Mouse (Mus musculus) liver, embryonic 11.5 days (tissue): ENCODE measurements around the gene Syngr2. TPM values are rescaled to one million over a fixed set of nuclear protein-coding genes. Genes with fewer than 3 reads are reported as not detected.

Source experiments
- ATAC-seq: fragments of 200-750 bp; cut with Nextera tagmentation; replicated peaks from 2 replicates; pipeline ENCODE4 v1.8.0; 2017; ENCODE audit warnings: moderate number of reproducible peaks, mild to moderate bottlenecking, moderate TSS enrichment, moderate library complexity; ENCODE audit not compliant: low FRiP score
- DNase-seq: peaks from one replicate; pipeline ENCODE4 v3.0.0-alpha.2; 2017; ENCODE audit warnings: low spot score
- H3K27ac ChIP-seq: fragments of 300-500 bp; sonication (generic); 2 replicates; pipeline ENCODE4 v1.5.1; 2014; ENCODE audit warnings: mild to moderate bottlenecking, low read depth, low read length, control low read depth
- H3K27me3 ChIP-seq: fragments of 300-500 bp; sonication (generic); replicated peaks from 2 replicates; pipeline ENCODE4 v1.6.1; 2014; ENCODE audit warnings: low read length, mixed read lengths; ENCODE audit not compliant: control insufficient read depth, insufficient read depth
- H3K36me3 ChIP-seq: fragments of 300-500 bp; sonication (generic); 2 replicates; pipeline ENCODE4 v1.6.1; 2014; ENCODE audit warnings: mild to moderate bottlenecking, low read length, moderate library complexity, mixed read lengths; ENCODE audit not compliant: control insufficient read depth, insufficient read depth
- H3K4me1 ChIP-seq: fragments of 300-500 bp; sonication (generic); replicated peaks from 2 replicates; pipeline ENCODE4 v1.6.1; 2014; ENCODE audit warnings: low read length, mixed read lengths; ENCODE audit not compliant: control insufficient read depth, insufficient read depth
- H3K4me2 ChIP-seq: fragments of 300-500 bp; sonication (generic); 2 replicates; pipeline ENCODE4 v1.6.1; 2014; ENCODE audit warnings: mild to moderate bottlenecking, control low read depth, moderate library complexity
- H3K4me3 ChIP-seq: fragments of 300-500 bp; sonication (generic); 2 replicates; pipeline ENCODE4 v1.5.1; 2014; ENCODE audit warnings: low read depth, low read length, control low read depth
- H3K9ac ChIP-seq: fragments of 300-500 bp; sonication (generic); 2 replicates; pipeline ENCODE4 v1.6.1; 2014; ENCODE audit warnings: low read depth, low read length, control low read depth
- H3K9me3 ChIP-seq: fragments of 300-500 bp; sonication (generic); 2 replicates; pipeline ENCODE4 v1.6.1; 2016; ENCODE audit warnings: low read length, inconsistent platforms, mixed read lengths; ENCODE audit not compliant: control insufficient read depth
- WGBS: fragments of 180-500 bp; shearing (Covaris S2); extraction: QIAGEN DNeasy Blood & Tissue Kit; methylation state at CpG from one replicate; pipeline ENCODE4 v1.1.7; 2014; 5-methylcytosine and 5-hydroxymethylcytosine counted together
- polyA plus RNA-seq: library from polyadenylated mRNA; unstranded; fragments of >200 nt; fragmentation: Nextera tagmentation; extraction: Ambion mirVana; gene quantifications from 2 replicates; pipeline ENCODE4 v1.2.1, GENCODE M21; 2014

Gene Syngr2
- polyA plus RNA-seq, 1 experiment from 2014 or later: 92.1 TPM

GRCm38 (mm10) chr11:117823411-117823810 is 13.9 kb downstream of the Syngr2 start:
- peak overlapping the region; percentile 68 for H3K4me3 ChIP-seq
- no peaks in the 10 kb centered on the region for H3K9me3 ChIP-seq
- ATAC-seq (no peak), DNase-seq (no peak)
- H3K36me3 ChIP-seq: peaks cover 36% of the 10 kb centered on the region
- H3K27ac ChIP-seq: peak overlapping the region; percentile 11; the same call in 1 of the 2 replicates
- H3K4me2 ChIP-seq: peak overlapping the region; percentile 98
- no peaks in the 10 kb centered on the region for H3K27me3 ChIP-seq
- peak overlapping the region; percentile 97; the same call in 1 of the 2 replicates for H3K9ac ChIP-seq
- WGBS: 93% methylated on average over 6 of the region's 6 CpGs
- peaks cover 38% of the 10 kb centered on the region for H3K4me1 ChIP-seq

DNA sequence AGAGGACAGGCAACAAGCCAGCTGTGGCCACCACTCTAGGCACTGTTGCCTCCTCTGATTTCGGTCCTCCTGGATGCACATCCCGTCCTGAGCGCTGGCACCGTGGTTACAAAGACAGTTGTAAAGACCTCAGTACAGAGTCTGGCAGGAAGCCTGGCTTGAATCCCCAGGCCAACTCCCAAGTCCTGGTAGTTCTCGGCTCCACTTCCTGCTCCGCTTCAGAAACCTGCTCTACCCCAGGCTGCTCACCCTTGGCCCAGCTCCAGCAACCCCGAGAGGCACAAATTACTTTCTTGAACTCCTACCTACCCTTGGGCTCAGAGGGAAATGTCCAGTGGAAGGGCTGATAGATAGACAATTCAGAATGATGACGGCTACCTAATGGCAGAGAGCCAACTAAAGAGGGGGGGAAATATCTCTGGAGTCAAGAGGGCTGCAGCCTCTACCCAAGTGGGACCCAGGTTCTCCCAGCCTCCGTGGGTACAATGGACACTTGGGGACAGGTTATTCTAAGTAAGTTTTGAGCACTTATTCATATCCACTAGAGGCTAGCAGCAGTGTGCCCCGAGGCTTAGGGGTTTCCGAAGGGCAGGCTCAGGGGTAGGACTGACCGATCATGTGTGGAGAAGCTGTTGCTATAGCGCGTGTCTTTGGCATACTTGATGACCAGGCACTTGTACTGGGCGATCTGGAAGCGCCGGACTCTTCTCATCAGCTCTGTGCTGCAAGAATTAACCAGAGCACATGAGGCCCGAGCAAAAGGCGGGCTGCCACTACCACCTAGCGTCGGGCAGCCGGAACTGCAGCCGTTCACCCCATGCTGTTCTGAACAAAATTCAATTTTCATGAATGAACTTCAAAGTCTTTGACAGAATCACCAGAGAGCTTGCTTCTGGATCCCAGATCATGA is 14.8 kb downstream of the Syngr2 start:
- Histone ChIP-seq H3K9me3 (no peaks in the 10 kb centered on the region), H3K36me3 (peaks cover 30% of the 10 kb centered on the region), H3K4me3 (peak overlapping the region; percentile 68), H3K4me1 (peaks cover 48% of the 10 kb centered on the region), H3K27me3 (no peaks in the 10 kb centered on the region), H3K27ac (peak overlapping the region; percentile 95), H3K9ac (peak overlapping the region; percentile 97), H3K4me2 (peak overlapping the region; percentile 98)
- ATAC-seq: peak; percentile 59
- WGBS: 20% methylated on average over 23 of the region's 23 CpGs
- peak; percentile 80 for DNase-seq

- under 1% methylated on average over 34 of the region's 34 CpGs for WGBS
- Histone ChIP-seq H3K27ac (peak within 1 kb of the TSS; percentile 95), H3K27me3 (no peaks in the 10 kb centered on the region), H3K4me3 (peak within 1 kb of the TSS; percentile 68), H3K36me3 (peaks cover 30% of the 10 kb centered on the region), H3K4me2 (peak within 1 kb of the TSS; percentile 98), H3K9me3 (no peaks in the 10 kb centered on the region), H3K4me1 (peaks cover 60% of the 10 kb centered on the region), H3K9ac (peak within 1 kb of the TSS; percentile 97)
- DNase-seq: peak; percentile 83
- ATAC-seq: peak; percentile 61
Observed at GRCm38 (mm10) chr11:117825333-117826101, 16.0 kb downstream of the Syngr2 start, which contains the start of the genes Afmid and Tk1. TSS of gene Afmid (plus strand) at chr11:117825924. TSS of gene Tk1 (minus strand) at chr11:117826092.

- H3K4me1 ChIP-seq: peaks cover 66% of the 10 kb centered on the region
- H3K9ac ChIP-seq: peak overlapping the region; percentile 97
- H3K27ac ChIP-seq: peak overlapping the region; percentile 95
- peaks cover 26% of the 10 kb centered on the region for H3K36me3 ChIP-seq
- no peaks in the 10 kb centered on the region for H3K9me3 ChIP-seq
- WGBS: 30% methylated on average over 5 of the region's 5 CpGs
- DNase-seq: no peak
- peak overlapping the region; percentile 68 for H3K4me3 ChIP-seq
- no peaks in the 10 kb centered on the region for H3K27me3 ChIP-seq
- peak overlapping the region; percentile 98 for H3K4me2 ChIP-seq
- ATAC-seq: no peak
Observed at GRCm38 (mm10) chr11:117826164-117826563, 16.7 kb downstream of the Syngr2 start.

DNA sequence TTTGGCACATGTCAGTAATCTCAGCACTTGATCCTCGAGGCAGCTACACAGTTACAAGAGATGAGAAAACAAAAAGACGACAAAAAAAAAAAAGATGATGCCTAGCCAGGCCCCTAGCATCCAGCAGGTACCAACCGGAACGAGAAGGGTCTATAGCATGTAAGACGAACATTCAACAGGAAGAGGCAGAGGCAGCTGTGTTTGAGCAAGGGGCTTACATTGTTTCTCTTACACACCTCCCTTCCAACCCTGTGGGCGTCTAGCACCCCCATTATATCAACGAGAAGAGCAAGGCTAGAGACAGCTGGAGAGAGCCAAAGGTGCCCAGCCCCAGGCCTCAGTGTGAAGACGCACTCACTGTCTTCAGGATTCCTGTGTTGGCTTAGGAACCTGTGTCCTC is 17.4 kb downstream of the Syngr2 start:
- no peak overlapping the region for H3K4me3 ChIP-seq
- H3K4me2 ChIP-seq: peak overlapping the region; percentile 98
- 0 out of 2 replicates have a peak overlapping the region, but pooled peaks have one; percentile 32 for H3K27ac ChIP-seq
- WGBS: 67% methylated on average over 8 of the region's 8 CpGs
- H3K9ac ChIP-seq: no peak overlapping the region
- DNase-seq (no peak), ATAC-seq (no peak)
- no peaks in the 10 kb centered on the region for H3K9me3 ChIP-seq
- peaks cover 18% of the 10 kb centered on the region for H3K36me3 ChIP-seq
- H3K27me3 ChIP-seq: no peaks in the 10 kb centered on the region
- H3K4me1 ChIP-seq: peaks cover 71% of the 10 kb centered on the region

DNA sequence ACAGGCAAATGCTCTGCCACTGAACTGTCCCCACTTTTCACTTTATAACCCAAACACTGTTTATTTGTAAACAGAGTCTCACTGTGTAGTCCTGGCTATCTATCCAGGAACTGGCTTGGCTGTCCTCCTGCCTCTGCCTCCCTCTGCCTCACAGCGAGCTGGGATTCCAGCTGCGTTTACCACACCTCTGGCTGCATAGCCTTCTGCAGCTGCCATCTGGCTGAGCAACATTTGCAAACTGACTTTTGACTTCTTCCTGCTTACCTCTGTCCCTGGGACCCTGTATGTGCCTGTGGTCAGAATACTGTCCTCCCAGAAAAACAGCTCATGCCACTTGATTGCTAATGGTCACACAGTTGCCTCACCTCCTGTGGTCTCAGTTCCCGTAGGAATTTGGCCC is 17.9 kb downstream of the Syngr2 start:
- H3K4me3 ChIP-seq: no peak overlapping the region; the same call in 1 of the 2 replicates
- no peak for ATAC-seq
- peaks cover 14% of the 10 kb centered on the region for H3K36me3 ChIP-seq
- no peak for DNase-seq
- no peak overlapping the region for H3K9ac ChIP-seq
- WGBS: 52% methylated on average over 3 of the region's 3 CpGs
- no peaks in the 10 kb centered on the region for H3K9me3 ChIP-seq
- H3K27ac ChIP-seq: no peak overlapping the region
- no peaks in the 10 kb centered on the region for H3K27me3 ChIP-seq
- H3K4me1 ChIP-seq: peaks cover 71% of the 10 kb centered on the region
- H3K4me2 ChIP-seq: peak overlapping the region; percentile 98

DNA sequence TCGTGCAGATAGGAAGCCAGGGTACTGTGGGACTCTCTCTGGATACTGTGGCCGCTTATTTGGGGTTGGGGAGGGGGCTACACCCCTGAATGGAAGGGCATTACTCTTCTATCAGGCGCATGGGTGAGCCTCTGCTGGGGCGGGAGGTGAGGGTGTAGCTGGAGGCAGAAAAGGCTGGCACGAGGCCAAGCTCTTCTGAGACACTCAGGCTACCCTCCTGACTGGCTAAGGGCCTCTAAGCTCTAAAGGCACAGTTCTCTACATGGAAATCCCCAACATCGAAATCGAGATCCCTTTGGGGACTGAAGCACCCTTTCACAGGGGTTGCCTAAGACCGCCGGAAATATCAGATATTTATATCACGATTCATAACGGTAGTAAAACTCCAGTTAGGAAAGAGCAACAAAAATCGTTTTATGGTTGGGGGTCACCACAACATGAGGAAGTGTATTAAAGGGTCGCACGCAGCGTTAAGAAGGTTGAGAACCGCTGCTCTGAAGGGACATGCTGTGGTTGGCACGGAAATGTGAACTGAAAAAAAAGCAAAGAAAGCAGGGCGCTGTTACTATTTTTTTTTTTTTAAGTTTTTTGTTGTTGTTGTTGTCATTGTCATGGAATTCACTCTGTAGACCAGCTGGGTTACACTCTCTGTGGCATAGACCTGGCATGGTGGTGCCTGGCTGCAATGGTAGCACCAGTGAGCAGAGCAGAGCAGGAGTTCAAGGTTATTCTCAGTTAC is 18.9 kb downstream of the Syngr2 start:
- ATAC-seq: no peak
- Histone ChIP-seq H3K9ac (no peak overlapping the region), H3K4me2 (peak overlapping the region; percentile 46), H3K27ac (peak overlapping the region; percentile 87), H3K9me3 (no peaks in the 10 kb centered on the region), H3K27me3 (no peaks in the 10 kb centered on the region), H3K4me1 (peaks cover 68% of the 10 kb centered on the region), H3K36me3 (peaks cover 4% of the 10 kb centered on the region), H3K4me3 (no peak overlapping the region)
- 64% methylated on average over 18 of the region's 18 CpGs for WGBS
- DNase-seq: no peak
